7 mouse cellular contexts compared by ENCODE assay signal in genomic region chr11:20262628-20263380, GRCm38 (mm10). TPM values are rescaled to one million over a fixed set of nuclear protein-coding genes. Genes with fewer than 3 reads are reported as not detected.
A peak's percentile ranks its signal among the peaks of the same experiment; 100 is the strongest.
DNase-seq lines count a peak whose midpoint lies in the region; ATAC-seq and TF ChIP-seq lines count a peak whose summit lies in the region.

No protein-coding gene starts in this region.

- no peaks in the 10 kb centered on the region for H3K4me1 ChIP-seq in G1E (ENCODE audit: insufficient read depth, low read depth, low read length)
- H3K4me1 ChIP-seq in midbrain, embryonic 13.5 days (replicated peaks), result no peaks in the 10 kb centered on the region

- H3K36me3 ChIP-seq in G1E (replicated peaks), result no peaks in the 10 kb centered on the region
- no peaks in the 10 kb centered on the region for H3K36me3 ChIP-seq in midbrain, embryonic 13.5 days

- no peak overlapping the region for H3K4me2 ChIP-seq in midbrain, embryonic 13.5 days (replicated peaks)

- DNase-seq in layer of hippocampus, adult 9-10 months (ENCODE audit: low spot score), result peak; percentile 48
- DNase-seq in layer of hippocampus, postnatal 25 days (ENCODE audit: extremely low spot score in 1 of 2, low spot score in 1 of 2), result no peak
- DNase-seq in G1E (ENCODE audit: low spot score), result peak; percentile 14
- peak; percentile 52 for DNase-seq in brain, adult 2 months (ENCODE audit: low read depth, low spot score)
- no peak for DNase-seq in urinary bladder, postnatal 36 days (ENCODE audit: low spot score in 2 of 2)
- DNase-seq in urinary bladder, postnatal 10 days (ENCODE audit: low spot score), result no peak

- no peak overlapping the region for H3K4me3 ChIP-seq in G1E (ENCODE audit: low read depth, low read length)
- no peak overlapping the region for H3K4me3 ChIP-seq in midbrain, embryonic 13.5 days (replicated peaks)

- H3K27me3 ChIP-seq in G1E (ENCODE audit: insufficient read depth, low read length), result peaks cover 19% of the 10 kb centered on the region
- no peaks in the 10 kb centered on the region for H3K27me3 ChIP-seq in midbrain, embryonic 13.5 days

- WGBS in midbrain, embryonic 13.5 days, result 61% methylated on average over 8 of the region's 8 CpGs

- no peak for TF ChIP-seq CTCF in G1E (IDR thresholded peaks at IDR 0.05; ENCODE audit: low read depth, low read length)

- H3K9ac ChIP-seq in midbrain, embryonic 13.5 days (replicated peaks), result no peak overlapping the region

- no peaks in the 10 kb centered on the region for H3K9me3 ChIP-seq in G1E (replicated peaks)
- H3K9me3 ChIP-seq in midbrain, embryonic 13.5 days, result no peaks in the 10 kb centered on the region

- ATAC-seq in G1E (ENCODE audit: extremely low read depth, insufficient number of reproducible peaks, low FRiP score, poor library complexity, severe bottlenecking), result no peak
- peak; percentile 71; the same call in 1 of the 2 replicates for ATAC-seq in midbrain, embryonic 13.5 days

- H3K27ac ChIP-seq in midbrain, embryonic 13.5 days, result no peak overlapping the region

RNA-seq across cellular contexts. Expression of gene Cep68, which starts 13.6 kb away (rescaled TPM):
- total RNA-seq in layer of hippocampus, postnatal 25 days (2021), result 10 to 100 TPM; 29.1 to 34.0 TPM
- total RNA-seq in G1E (2014; fragmentation: Nextera tagmentation), result 32.9 and 37.5 TPM in 2 replicates
- 19.9 and 20.6 TPM in 2 replicates for total RNA-seq in G1E (2017)
- polyA plus RNA-seq in G1E (2012), result 23.3 and 25.4 TPM in 2 replicates
- 26.5 and 27.9 TPM in 2 replicates for polyA plus RNA-seq in midbrain, embryonic 13.5 days (2015; fragmentation: Nextera tagmentation; extraction: Ambion mirVana)

Comparison
In these comparisons a context has a peak if more than half of its experiments do, and no peak if none do; other contexts are left out.
1. DNase-seq: peak in layer of hippocampus, adult 9-10 months (single experiment), G1E (single experiment) and brain, adult 2 months (single experiment); none in layer of hippocampus, postnatal 25 days (0 of 2), urinary bladder, postnatal 36 days (0 of 2) and urinary bladder, postnatal 10 days (single experiment).